Mouse (Mus musculus) kidney, postnatal 14 days (tissue): ENCODE data around the gene Spata4.
"Not testable (repeated sequence)": the region's sequence is repeated elsewhere in the genome, so short reads cannot be mapped to it uniquely, and the experiment has no call there.

ENCODE experiments used
- DNase-seq: peaks from one replicate; pipeline ENCODE4 v3.0.0; 2022; ENCODE audit warnings: mixed read lengths

Spata4 gene

DNA sequence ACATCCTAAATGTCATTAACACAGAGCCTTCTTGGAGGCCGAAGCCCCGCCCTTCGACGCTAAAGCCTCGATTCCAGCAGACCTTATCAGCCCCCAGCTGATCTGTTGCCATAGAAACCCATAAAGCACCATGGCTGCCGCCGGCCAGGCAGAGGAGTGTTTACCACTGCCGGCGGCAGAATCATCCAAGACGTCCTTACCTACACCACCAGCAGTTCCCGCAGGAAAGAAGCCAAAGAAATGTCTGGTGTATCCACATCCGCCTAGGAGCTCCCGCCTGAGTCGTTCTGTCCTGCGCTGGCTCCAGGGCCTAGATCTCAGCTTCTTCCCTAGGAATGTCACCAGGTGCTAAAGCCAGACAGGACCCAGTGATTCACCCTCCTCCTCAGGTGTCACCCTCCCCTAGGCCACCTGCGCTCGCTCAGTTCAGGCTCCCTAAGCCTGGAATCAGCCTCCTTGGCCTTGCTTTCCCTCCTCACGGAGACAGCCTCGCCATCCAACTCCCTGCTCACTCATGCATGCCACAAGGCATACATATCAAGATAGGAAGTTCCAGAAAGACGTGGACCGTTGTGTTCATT is at the start of gene Spata4:
Gene Spata4, plus strand, starts transcription at position 111 of the 581 bp plus-strand sequence.
- peak; percentile 9 for DNase-seq

DNA sequence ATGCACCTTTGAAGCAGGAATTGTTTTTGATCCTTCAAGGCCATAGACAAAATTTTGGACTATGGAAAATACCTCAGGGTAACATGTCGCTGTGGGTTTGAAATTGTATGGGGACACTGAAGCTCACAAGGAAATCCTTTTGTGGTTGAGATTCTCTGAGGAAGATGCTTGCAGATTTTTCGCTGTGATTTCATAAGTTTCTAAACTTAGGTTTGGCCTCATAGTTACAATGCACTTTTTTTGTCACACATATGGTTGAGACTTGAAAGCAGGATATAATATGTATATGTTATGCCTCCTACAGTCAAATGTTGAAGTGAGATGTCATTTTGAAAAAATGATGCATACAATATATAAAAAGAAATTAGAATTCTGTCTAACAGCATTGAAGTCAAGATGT is 45.7 kb upstream of the Spata4 start:
- DNase-seq = no peak

DNA sequence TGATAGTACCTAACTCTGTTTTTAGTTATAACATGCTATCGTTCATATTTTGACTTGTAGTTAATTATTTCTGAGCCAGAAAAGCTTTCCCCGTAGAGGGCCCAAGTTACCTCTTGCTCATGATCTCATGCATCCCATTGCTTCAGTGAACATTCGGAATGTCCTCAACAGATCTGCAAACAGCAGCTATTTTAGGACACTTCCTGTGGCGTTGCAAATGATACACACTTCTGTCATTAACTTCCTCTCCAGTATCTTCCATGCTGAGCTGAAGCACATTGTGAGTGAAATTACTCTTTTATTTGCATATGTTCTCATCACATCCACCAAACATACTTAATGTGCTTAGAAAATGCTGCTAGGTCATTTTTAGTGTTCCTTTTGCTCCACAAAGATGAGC is 38.4 kb upstream of the Spata4 start:
- DNase-seq = no peak

DNA sequence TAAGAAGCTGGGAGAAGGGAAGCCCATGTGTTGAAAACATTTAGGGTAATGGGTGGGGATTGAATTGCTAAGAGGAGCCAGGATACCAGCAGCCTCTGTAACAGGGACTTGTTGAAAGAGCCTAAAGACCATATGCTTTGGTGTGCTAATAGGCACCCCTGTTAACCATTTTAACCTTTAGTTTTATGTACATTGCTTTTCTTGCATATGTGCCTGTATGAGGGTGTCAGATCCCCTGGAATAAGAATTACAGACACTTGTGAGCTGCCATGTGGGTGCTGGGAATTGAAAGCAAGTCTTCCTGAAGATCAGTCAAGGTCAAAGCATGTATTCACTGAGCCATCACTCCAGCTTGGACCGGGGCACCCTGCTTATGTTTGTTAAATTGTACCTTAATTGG is 35.4 kb upstream of the Spata4 start:
- no peak for DNase-seq

DNA sequence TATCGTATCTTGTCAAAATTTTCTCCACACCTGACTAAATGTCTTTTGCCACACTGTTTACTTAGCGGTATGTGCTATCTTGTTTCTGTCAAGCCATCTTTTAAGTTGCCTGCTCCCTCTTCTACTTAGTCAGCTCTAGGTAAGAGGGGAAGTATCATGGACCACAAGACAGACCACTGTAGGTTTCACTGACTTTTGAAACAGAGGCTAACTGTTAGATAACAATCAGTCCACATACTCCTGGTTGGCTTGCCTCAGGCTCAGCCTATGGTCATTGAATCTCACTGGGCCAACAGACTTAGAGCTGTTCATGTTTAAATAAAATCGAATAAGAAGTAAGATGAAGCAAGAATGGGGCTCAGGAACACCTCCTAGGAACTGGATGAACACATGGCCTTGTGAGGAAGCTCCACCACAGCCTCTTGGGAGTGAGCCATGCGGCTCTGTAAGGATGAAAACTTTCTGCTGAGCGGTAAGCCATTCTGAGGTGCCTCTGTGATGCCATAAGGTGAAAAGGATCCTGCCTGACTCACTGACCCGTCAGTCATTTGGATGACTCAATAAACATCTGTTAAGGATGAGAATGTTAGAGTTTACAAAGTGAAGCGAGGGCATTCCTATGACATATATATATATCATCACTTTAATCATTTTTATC is 34.8 kb upstream of the Spata4 start:
- DNase-seq = no peak

DNA sequence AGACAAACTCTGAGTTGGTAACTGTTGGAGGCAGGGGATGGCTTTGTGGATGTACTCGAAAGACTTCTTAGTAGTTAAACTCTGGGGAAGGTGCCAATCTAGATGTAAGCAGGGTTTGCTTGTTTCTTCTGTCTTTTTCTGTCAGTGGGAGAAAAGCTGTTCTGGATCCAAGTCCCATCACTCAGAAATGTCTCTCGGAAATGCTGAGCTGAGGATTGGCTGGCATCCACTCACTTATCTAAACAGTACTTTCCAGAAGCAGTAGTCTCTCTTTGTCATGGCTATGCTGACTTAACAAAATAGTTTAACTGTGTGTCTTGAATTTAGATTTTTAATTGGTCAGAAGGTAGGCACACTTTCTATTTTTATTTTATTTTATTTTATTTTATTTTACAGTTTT is 33.4 kb upstream of the Spata4 start:
- DNase-seq = no peak

DNA sequence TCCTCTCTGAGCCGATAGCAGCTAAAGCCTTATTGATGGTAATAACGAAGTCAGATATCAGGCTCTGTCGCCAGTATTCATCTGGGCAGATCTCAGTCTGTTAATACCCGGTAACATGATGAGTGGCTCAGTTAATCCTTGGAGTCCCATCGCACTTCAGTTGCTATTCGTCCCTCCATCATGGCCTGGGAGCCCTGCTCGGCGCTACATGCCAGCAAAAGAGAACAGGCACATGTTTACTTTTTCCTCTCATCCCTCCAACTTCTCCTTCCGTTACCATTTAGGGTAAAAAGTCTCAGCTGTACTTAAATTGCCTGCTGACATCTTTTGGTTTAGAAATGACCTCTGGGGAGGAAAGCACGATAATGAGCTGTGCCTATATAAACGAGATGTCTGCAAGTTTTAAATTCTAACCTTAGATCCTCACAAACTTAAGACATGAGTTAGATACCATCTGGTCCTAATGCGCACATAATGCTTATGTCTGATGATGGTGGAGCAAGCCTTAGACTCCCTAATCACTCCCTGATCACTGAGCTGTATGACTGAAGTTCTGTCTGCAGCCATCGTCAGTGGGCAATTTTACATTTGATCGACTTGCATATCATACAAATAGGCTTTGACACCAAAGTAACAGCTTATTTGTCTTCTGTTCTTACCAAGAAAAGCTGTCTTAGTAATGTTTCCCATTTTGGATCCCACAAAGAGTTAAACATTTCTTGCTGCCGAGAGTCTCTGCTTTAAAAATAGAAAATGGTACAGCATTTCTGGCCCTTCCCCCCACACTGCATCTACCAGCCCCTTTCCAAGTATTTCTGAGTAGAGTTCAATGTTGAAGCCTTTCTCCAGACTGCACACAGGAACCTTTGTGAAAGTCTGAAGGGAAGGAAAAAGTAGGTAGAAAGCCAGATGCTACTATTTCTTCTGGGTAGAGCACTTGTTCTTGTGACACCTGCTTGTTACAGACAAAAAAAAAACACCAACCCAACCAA is 29.7 kb upstream of the Spata4 start:
- DNase-seq = no peak

DNA sequence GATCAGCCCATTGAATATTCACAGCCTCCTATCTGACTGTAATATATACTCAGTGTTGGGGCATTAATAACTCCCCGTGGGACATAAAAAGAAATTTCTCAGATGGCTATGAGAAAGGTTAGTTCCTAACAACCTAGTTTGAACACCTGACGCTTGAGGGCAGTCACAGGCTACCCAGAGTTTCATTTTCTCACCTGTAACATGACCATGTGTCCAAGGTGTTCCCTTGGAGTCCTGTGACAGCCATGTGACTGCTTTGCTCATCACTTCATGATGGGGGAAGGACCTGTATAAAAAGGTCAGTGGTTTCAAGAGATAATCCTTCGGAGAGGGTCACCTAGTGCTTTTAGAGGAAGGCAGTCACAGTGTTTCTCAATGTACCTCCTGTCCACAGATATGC is 19.1 kb upstream of the Spata4 start:
- DNase-seq = no peak

DNA sequence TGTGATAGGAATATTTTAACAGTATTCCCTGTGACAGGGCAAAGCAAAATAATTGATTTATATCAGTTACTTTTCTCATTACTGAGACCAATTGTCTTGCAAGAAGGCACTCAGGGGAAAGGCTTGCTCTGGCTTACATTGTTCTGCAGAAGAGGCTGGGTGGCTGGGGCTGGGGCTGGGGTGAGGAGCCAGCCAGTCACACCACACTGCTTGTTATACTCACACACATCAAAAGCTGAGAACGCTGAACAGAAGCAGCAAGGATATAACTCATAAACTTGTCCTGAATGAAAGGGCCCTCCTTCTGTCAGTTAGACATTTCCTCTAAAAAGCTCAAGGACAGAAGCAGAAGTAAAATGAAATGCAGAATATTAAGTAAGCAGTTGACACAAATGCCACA is 17.7 kb upstream of the Spata4 start:
- no peak for DNase-seq

DNA sequence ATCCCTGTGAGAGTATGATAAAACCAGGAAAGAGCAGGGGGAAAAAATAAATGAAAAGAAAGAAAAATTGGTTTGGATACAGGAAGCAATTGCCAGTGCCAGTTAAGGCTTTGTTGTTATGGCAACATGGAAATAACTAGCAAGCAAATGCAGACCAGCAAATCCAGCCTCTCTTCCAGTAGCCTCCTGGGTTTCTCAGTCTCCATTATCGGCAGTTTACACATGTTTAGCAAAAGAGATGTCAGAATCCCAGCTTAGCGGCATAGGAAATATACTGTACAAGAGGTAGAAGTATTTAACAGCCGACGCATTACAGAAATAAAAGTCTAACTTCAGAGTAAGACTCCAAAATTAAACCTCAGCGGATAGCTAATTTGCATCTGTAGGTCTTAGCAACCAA is 5.9 kb upstream of the Spata4 start:
- DNase-seq = no peak

DNA sequence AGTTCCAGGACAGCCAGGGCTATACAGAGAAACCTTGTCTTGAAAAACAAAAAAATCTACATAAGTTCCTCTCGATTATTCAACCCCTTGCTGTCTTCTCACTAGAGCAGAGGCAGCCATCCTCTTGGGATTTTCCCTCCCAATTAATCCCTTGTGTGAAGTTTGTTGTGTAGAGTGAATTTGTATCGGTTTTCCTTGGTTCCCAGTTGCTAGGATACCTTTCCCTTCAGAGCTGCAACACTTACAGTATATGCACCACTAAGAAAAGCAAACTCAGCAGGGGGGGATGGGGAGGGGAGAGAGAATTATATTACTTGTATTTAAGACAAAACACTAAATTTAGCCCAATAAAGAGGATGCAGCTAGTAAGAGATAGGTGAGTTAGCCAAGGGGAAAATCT is 4.5 kb upstream of the Spata4 start:
- no peak for DNase-seq

DNA sequence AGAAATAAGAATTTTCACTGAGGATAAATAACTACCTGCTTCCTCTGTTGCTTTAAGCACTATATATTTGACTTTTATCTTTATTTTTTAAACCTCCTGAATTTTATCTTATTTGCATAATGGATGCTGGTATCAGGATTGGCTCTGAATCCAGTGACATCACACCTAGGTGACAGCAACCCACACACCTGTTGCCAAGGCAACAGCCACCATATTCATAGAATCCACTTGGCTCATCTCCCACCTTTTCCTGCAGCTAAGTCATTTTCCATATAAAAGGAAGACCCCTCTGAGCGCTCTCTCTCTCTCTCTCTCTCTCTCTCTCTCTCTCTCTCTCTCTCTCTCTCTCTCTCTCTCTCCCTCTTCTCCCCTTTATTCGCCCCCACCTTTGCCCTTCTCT is 3.6 kb upstream of the Spata4 start:
- no peak for DNase-seq

DNA sequence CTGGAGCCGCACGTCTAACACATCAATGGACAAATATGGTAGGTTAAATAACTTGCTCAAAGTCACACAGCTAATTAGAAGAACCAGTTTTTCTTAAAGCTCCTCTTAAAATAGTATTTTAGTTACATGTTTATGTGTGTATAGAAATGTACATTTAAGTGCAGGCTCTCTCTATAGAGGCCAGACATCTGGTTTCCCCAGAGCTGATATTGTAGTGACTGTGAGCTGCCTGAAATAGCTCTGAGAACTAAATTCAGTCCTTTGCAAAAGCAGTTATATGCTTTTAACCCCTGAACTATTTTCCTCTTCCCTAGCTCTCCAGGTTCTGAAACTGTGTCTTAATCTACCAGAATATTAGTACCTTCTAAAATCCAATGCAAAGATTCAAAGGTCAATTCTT is 3.2 kb upstream of the Spata4 start:
- no peak for DNase-seq

DNA sequence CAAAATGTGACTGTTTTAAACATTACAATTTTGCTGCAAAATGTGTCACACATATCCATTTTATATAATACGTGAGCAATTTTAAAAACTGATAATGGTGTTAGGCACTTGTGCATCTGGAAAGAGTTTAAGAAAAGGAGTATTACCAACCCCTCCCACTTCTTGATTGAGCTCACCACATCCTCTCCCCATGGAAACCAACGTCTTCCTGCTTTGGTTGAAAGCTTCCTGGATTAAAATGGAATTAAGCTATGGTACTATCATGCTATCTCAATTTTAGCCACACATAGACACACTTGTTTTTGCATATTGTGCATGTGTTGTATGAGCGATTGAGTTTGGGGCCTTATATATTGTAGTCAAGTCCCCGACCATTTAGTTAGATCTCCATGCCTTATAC is 2.9 kb downstream of the Spata4 start:
- DNase-seq = no peak

DNA sequence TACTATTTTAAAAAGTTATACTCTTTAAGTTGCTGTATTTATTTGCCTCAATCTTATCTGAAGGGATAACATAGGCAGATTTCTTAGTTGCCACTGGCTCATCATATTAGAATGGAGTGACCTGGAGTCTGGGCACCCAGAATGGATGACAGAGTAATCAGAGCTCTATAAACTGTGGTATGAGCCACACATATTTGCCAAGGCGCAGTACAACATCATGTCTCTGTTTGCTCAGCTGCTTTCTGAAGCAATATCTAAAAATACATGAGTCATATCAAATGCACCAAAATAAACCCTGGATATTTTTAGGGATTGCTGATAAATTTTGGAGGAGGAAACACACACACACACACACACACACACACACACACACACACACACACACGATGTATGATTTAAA is 8.8 kb downstream of the Spata4 start:
- DNase-seq = no peak

DNA sequence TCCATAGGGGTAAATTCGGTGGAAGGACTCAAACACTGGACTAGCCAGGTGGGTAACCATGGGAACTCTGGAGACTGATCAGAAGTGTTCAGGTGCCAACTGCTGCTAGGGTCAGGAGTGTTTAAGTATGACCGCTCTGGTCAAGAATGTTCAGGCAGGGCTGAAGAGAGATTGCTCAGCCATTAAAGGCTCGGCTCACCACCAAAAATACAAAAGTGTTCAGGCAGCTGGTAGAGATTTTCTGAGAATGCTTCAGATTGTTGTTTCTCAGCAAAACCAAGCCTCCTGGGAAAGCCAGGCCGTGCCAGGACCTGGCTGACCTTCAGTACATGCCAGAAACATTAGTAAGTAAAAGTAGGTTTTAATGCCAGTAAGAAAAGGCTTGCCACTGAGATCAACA is 9.7 kb downstream of the Spata4 start:
- peak; percentile 17 for DNase-seq

DNA sequence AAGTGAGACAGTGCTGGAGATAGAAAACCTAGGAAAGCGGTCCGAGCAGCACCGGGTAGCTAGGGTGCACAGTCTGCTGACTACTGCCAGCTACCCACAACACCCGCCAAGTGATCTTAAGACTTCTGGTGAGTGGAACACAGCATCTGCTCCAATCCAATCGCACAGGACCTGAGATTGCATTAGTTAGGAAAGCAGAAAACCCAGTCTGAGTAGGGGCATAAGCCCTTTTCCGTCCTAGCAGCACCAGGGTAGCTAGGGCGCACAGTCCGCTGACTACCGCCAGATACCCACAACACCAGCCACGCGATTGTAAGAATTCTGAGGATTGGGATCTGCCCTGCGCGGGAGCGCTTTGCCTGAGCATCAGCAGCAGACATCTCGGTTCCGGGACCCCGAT is 16.1 kb downstream of the Spata4 start:
- DNase-seq = not testable (repeated sequence)

DNA sequence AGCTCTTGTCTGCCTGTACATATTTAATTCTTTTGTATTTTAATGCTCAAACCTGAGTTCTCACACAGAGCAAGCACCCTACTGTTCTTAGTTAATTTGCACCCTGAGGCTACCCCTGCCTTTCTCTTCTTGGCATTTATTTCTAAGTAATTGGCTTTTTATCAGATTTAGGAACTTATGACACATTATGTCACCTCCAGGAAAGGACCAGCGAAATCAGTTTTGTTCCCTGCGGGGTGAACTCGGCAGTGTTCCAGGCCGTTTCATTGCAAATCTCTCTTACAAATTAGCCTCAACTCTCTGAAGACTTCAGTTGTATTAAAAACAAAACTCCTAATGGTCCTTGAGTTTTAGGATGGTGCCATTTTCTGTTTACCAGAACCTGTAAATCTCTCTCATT is 38.1 kb downstream of the Spata4 start:
- peak; percentile 3 for DNase-seq
